Mouse (Mus musculus) kidney, adult 2 months (tissue): ENCODE measurements around the gene Ano6. TPM values are rescaled to one million over a fixed set of nuclear protein-coding genes. Genes with fewer than 3 reads are reported as not detected.
"Not testable (repeated sequence)": the region's sequence is repeated elsewhere in the genome, so short reads cannot be mapped to it uniquely, and the experiment has no call there.

Experiments
- DNase-seq: peaks from one replicate; pipeline ENCODE4 v3.0.0; 2021
- H3K27ac ChIP-seq: fragments of 200-500 bp; 2 replicates; pipeline ENCODE4 v1.5.1; 2012; ENCODE audit warnings: low read depth, low read length, control low read depth, inconsistent platforms; ENCODE audit not compliant: insufficient read depth
- H3K27me3 ChIP-seq: fragments of 200-500 bp; replicated peaks from 2 replicates; pipeline ENCODE4 v1.6.1; 2012; ENCODE audit warnings: mild to moderate bottlenecking, moderate library complexity, low read length, inconsistent platforms; ENCODE audit not compliant: control insufficient read depth, insufficient read depth
- H3K36me3 ChIP-seq: fragments of 200-500 bp; 2 replicates; pipeline ENCODE4 v1.6.1; 2012; ENCODE audit warnings: mild to moderate bottlenecking, moderate library complexity, low read length, inconsistent platforms; ENCODE audit not compliant: control insufficient read depth, insufficient read depth
- H3K4me1 ChIP-seq: fragments of 200-500 bp; 2 replicates; pipeline ENCODE4 v1.6.1; 2011; ENCODE audit warnings: low read length; ENCODE audit not compliant: control insufficient read depth, insufficient read depth
- H3K4me3 ChIP-seq: fragments of 200-500 bp; 2 replicates; pipeline ENCODE4 v1.5.1; 2011; ENCODE audit warnings: mild to moderate bottlenecking, low read depth, low read length, control low read depth; ENCODE audit not compliant: insufficient read depth
- CTCF ChIP-seq: fragments of 200-500 bp; conservative IDR thresholded peaks from 2 replicates; pipeline ENCODE4 v1.5.1; 2011; ENCODE audit warnings: low read depth, mild to moderate bottlenecking, control low read depth, low read length, moderate library complexity, mixed read lengths; ENCODE audit not compliant: insufficient read depth, insufficient read length
- POLR2A ChIP-seq: fragments of 200-500 bp; IDR thresholded peaks from one replicate; pipeline ENCODE4 v1.6.1; 2011; ENCODE audit warnings: low read depth, low read length, control low read depth
- whole genome bisulfite sequencing: fragments of 180-500 bp; shearing (Covaris S2); methylation state at CpG from one replicate; pipeline ENCODE4 v1.1.7; 2018; 5-methylcytosine and 5-hydroxymethylcytosine counted together
- polyA plus RNA-seq: library from polyadenylated mRNA; depleted of rRNA; stranded (reverse); fragments of >200 nt; gene quantifications from 2 replicates; pipeline ENCODE4 v1.2.3, GENCODE M21; 2012

Ano6 gene
- polyA plus RNA-seq, 1 experiment = 40.3 TPM

DNA sequence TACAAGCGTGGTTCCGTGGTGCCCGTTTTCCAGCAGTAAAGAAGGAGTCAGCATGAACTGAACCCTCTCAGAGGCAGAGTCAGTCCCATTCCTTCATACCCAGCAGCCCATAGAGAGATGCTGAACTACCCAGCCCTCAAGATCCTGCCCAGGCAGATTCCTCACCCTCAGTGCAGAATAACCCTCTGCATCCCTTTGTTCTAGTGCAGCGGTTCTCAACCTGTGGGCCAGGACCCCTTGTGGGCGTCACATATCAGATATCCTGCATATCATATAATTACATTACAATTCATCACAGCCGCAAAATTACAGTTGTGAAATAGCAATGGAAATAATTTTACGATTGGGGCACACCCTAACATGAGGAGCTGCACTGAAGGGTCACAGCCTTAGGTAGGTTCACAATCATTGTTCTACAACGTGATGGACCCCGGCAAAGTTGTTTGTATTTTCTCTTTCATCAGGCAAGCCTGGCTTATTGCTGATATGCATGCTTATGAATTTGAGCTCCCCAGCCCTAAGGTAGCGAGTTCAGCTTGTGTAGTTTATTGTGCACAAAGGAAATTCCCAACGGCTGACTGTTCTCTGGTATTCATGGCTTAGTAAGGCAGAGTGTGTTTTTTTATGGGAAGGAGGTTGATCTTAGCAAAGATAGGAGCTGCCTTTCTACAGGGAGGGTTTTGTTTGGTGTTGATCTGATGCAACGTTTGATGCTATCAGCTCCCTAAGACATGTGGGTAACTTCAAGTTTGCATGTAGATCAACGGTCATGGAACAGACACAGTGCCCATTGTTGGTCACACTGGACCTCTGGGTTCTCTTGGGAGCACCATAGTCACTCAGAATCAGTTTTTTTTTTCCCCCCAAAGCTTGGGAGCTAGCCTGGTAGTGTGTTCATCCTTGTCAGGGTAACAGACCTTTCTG, 33.0 kb downstream of the Ano6 start:
- WGBS = 77% methylated on average over 13 of the region's 13 CpGs
- no peaks in the 10 kb centered on the region for H3K36me3 ChIP-seq
- no peak for TF ChIP-seq POLR2A
- no peak for TF ChIP-seq CTCF
- no peak overlapping the region for H3K4me3 ChIP-seq
- DNase-seq = no peak
- peak overlapping the region; percentile 67 for H3K27ac ChIP-seq
- no peaks in the 10 kb centered on the region for H3K27me3 ChIP-seq
- peaks cover 19% of the 10 kb centered on the region for H3K4me1 ChIP-seq

DNA sequence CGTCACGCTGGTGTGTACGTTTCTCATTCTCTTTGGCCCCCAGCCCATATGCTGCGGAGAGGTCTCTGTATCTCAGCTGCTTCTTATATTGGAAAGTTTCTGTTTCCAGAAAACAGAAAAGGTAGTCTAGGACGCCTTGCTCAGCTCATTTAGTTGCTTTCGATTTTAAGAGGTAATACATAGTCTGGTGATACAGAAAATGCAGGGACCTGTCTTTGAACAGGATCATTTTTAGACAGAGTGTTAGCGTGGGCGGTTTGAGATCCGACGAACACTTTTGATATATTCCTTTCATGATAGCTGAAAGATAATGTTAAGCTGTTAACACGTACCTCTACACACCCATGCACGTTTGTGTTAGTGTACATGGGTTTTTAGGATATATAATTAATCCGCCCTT, 35.9 kb downstream of the Ano6 start:
- Histone ChIP-seq H3K4me3 (no peak overlapping the region), H3K27ac (no peak overlapping the region), H3K27me3 (no peaks in the 10 kb centered on the region), H3K4me1 (peaks cover 36% of the 10 kb centered on the region), H3K36me3 (no peaks in the 10 kb centered on the region)
- no peak for TF ChIP-seq POLR2A
- TF ChIP-seq CTCF = no peak
- no peak for DNase-seq
- 87% methylated on average over 13 of the region's 13 CpGs for WGBS

DNA sequence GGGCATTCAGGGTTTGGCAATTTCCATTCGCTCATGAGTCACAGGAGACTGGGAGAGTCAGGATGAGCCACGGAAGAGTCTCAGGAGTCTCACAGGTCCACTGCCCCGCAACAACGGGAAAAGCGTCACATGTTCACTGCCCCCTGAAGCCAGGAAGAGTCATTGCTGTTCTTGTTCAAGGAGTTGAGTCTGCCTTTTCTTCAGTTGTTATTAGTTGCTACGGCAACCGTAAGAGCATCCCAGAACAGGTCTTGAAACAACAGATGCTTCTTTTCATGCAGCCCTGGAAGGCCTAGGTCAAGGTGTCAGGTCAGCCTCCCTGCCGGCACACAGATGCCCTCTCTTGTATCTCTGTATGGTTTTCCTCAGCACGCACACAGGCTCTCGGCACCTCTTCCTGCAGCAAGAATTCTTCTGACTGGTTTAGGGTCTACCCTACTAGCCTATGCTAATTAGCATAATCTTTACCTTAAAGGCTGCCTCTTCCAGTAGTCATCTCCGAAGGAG, 36.9 kb downstream of the Ano6 start:
- WGBS = 44% methylated on average over 11 of the region's 11 CpGs
- no peak for TF ChIP-seq CTCF
- TF ChIP-seq POLR2A = no peak
- Histone ChIP-seq H3K27ac (peak overlapping the region; percentile 68), H3K4me1 (peaks cover 36% of the 10 kb centered on the region), H3K36me3 (no peaks in the 10 kb centered on the region), H3K27me3 (no peaks in the 10 kb centered on the region), H3K4me3 (no peak overlapping the region)
- peak; percentile 41 for DNase-seq

DNA sequence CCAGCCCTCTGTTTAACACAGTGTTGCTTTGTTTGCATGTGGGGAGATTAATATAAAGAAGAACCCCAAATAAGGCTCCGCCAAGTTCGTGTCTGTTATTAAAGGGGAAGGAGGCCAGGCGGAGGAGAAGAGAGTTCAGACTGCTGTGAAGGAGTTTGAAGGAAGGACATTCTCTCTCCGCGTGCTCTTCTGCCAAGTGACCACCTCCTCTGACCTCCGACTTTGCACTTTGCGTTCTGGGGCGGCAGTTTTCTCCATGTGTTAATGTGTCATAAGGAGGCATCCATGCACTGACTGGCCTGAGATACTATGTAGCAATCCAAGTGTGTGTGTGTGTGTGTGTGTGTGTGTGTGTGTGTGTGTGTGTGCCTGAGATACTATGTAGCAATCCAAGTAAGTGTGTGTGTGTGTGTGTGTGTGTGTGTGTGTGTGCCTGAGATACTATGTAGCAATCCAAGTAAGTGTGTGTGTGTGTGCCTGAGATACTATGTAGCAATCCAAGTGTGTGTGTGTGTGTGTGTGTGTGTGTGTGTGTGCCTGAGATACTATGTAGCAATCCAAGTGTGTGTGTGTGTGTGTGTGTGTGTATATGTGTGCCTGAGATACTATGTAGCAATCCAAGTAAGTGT, 37.5 kb downstream of the Ano6 start:
- peak; percentile 87 for DNase-seq
- WGBS = 17% methylated on average over 8 of the region's 8 CpGs

DNA sequence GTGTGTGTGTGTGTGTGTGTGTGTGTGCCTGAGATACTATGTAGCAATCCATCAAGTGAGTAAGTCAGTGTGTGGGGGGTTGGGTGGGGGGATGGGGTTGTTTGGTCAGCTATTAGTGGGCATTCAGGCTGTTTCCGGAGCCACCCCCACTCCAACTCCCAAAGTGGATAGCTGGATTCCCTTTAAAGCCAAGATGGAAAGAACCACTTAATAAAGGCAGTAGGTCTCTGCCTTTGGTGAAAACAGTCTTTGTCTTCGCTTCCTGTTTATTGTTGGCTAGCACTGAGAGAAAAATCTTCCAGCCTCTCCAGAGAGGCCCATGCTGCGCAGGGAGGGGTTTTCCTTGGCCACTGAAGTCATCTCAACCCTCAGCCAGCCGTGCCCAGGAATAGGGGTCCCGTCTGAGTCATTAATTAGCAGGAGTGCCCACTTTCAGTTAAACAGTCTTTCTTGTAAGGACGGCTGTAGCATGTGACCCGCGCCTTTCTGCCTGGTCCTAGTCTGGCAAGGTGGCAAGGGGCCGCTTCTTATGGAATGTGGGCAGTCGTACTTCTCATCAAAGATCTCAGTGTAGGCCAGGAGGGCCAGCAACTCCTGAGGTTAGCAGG, 38.1 kb downstream of the Ano6 start:
- peak overlapping the region; percentile 79 for H3K27ac ChIP-seq
- TF ChIP-seq CTCF (no peak), POLR2A (no peak)
- H3K27me3 ChIP-seq = no peaks in the 10 kb centered on the region
- 22% methylated on average over 10 of the region's 10 CpGs for WGBS
- H3K36me3 ChIP-seq = no peaks in the 10 kb centered on the region
- H3K4me3 ChIP-seq = no peak overlapping the region
- peaks cover 39% of the 10 kb centered on the region for H3K4me1 ChIP-seq
- DNase-seq = peak; percentile 68

More for the DNA sequence above, 37.5 kb downstream of the Ano6 start:
- H3K27ac ChIP-seq = peak overlapping the region; percentile 79
- not testable (repeated sequence) for H3K36me3 ChIP-seq, H3K4me3 ChIP-seq, H3K27me3 ChIP-seq
- H3K4me1 ChIP-seq = peaks cover 40% of the 10 kb centered on the region

DNA sequence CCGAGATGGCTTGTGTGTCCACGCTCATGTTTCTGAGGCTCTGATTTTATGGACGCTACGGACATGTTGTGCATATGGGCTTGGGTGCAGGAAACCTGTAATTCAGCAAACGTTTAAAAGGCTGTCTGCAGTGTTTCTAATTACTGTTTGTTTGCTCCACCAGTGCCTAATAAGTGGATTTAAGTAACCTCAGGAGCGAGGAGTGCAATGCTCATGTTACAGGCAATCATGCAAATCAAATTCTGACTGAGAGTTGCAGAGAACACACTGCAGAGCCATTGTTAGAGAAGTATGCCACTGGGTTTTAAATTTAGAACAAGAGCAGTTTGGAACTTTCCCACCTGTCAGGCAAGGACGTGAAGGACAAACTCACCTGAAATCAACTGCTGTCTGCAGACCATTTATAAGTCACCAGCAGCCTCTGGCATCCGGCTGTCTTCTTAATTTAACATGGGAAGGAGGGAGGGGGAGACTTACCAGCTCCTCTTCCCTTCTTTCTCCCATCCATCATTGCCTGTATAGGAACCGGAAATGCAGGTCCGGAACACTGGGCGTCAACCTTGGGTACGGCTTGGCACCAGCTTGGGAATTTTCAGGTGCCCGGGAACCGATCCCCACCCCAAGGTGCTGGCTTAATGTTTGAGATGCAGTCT, 39.0 kb downstream of the Ano6 start:
- TF ChIP-seq POLR2A = no peak
- TF ChIP-seq CTCF = no peak
- Histone ChIP-seq H3K4me3 (peak overlapping the region; percentile 46), H3K4me1 (peaks cover 38% of the 10 kb centered on the region), H3K36me3 (no peaks in the 10 kb centered on the region), H3K27ac (peak overlapping the region; percentile 79), H3K27me3 (no peaks in the 10 kb centered on the region)
- WGBS = 29% methylated on average over 14 of the region's 14 CpGs
- DNase-seq = peak; percentile 65
